Mouse (Mus musculus) midbrain, embryonic 16.5 days (tissue): Measurements from ENCODE around the gene Lat2. TPM values are rescaled to one million over a fixed set of nuclear protein-coding genes. Genes with fewer than 3 reads are reported as not detected.

ENCODE experiments used
- ATAC-seq: fragments of 200-750 bp; cut with Nextera tagmentation; 2 replicates; pipeline ENCODE4 v1.8.0; 2017; ENCODE audit warnings: moderate TSS enrichment
- H3K27ac ChIP-seq: fragments of 300-500 bp; sonication (generic); 2 replicates; pipeline ENCODE4 v1.5.1; 2014; ENCODE audit warnings: mild to moderate bottlenecking, low read length, mixed read lengths
- H3K27me3 ChIP-seq: fragments of 300-500 bp; sonication (generic); 2 replicates; pipeline ENCODE4 v1.6.1; 2014; ENCODE audit warnings: low read depth, low read length, mixed read lengths; ENCODE audit not compliant: control insufficient read depth, insufficient read depth
- H3K36me3 ChIP-seq: fragments of 300-500 bp; sonication (generic); 2 replicates; pipeline ENCODE4 v1.6.1; 2014; ENCODE audit warnings: mild to moderate bottlenecking, low read length, moderate library complexity, mixed read lengths; ENCODE audit not compliant: control insufficient read depth, insufficient read depth
- H3K4me1 ChIP-seq: fragments of 300-500 bp; sonication (generic); 2 replicates; pipeline ENCODE4 v1.6.1; 2014; ENCODE audit warnings: mild to moderate bottlenecking, low read length, mixed read lengths; ENCODE audit not compliant: control insufficient read depth, insufficient read depth
- H3K4me2 ChIP-seq: fragments of 300-500 bp; sonication (generic); 2 replicates; pipeline ENCODE4 v1.6.1; 2014; ENCODE audit warnings: mild to moderate bottlenecking, low read length, mixed read lengths
- H3K4me3 ChIP-seq: fragments of 300-500 bp; sonication (generic); 2 replicates; pipeline ENCODE4 v1.5.1; 2014; ENCODE audit warnings: low read depth, mild to moderate bottlenecking, low read length, moderate library complexity, mixed read lengths
- H3K9ac ChIP-seq: fragments of 300-500 bp; sonication (generic); 2 replicates; pipeline ENCODE4 v1.6.1; 2014; ENCODE audit warnings: low read depth, low read length, mixed read lengths
- H3K9me3 ChIP-seq: fragments of 300-500 bp; sonication (generic); replicated peaks from 2 replicates; pipeline ENCODE4 v1.6.1; 2014; ENCODE audit warnings: mild to moderate bottlenecking, low read length, mixed read lengths; ENCODE audit not compliant: control insufficient read depth, poor library complexity, severe bottlenecking
- WGBS: fragments of 180-500 bp; shearing (Covaris S2); extraction: QIAGEN DNeasy Blood & Tissue Kit; methylation state at CpG from one replicate; pipeline ENCODE4 v1.1.7; 2014; 5-methylcytosine and 5-hydroxymethylcytosine counted together
- polyA plus RNA-seq: library from polyadenylated mRNA; unstranded; fragments of >200 nt; fragmentation: Nextera tagmentation; extraction: Ambion mirVana; gene quantifications from 2 replicates; pipeline ENCODE4 v1.2.1, GENCODE M21; 2015

Lat2 gene
- polyA plus RNA-seq, 1 experiment from 2014 or later: 2.7 TPM

DNA sequence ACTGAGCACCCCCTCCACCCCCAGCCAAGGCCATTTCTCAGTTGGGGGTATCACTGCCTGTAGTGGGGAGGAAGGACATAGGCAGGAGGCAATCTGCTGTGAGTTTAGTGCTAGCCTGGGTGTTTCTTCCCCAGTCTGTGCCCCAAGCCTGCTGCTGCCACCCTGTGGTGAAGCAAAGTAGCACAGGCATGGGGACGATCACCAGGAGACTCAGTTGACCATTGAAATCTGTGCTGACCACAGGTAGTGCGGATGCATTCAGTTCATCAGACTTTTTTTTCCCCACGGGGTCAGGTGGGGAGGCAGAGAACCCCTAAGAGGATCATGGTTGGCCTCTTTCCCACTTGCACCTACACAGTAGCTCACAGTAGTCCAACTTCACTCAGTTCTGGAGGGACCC is 2.2 kb upstream of the Lat2 start:
- WGBS: 68% methylated on average over 3 of the region's 3 CpGs

GRCm38 (mm10) chr5:134615780-134616179 is 955 bp upstream of the Lat2 start:
- WGBS: 67% methylated on average over 4 of the region's 4 CpGs
- Histone ChIP-seq H3K9ac (no peak overlapping the region), H3K9me3 (no peaks in the 10 kb centered on the region), H3K4me1 (no peaks in the 10 kb centered on the region), H3K27ac (no peak overlapping the region), H3K4me3 (no peak overlapping the region), H3K27me3 (no peaks in the 10 kb centered on the region), H3K4me2 (no peak overlapping the region), H3K36me3 (peaks cover 23% of the 10 kb centered on the region)
- no peak for ATAC-seq

More for the DNA sequence above, 2.2 kb upstream of the Lat2 start:
- H3K4me2 ChIP-seq: no peak overlapping the region
- no peak overlapping the region for H3K4me3 ChIP-seq
- H3K9ac ChIP-seq: no peak overlapping the region
- no peaks in the 10 kb centered on the region for H3K27me3 ChIP-seq
- peaks cover 36% of the 10 kb centered on the region for H3K36me3 ChIP-seq
- H3K27ac ChIP-seq: no peak overlapping the region
- H3K9me3 ChIP-seq: no peaks in the 10 kb centered on the region
- no peaks in the 10 kb centered on the region for H3K4me1 ChIP-seq
- no peak for ATAC-seq

DNA sequence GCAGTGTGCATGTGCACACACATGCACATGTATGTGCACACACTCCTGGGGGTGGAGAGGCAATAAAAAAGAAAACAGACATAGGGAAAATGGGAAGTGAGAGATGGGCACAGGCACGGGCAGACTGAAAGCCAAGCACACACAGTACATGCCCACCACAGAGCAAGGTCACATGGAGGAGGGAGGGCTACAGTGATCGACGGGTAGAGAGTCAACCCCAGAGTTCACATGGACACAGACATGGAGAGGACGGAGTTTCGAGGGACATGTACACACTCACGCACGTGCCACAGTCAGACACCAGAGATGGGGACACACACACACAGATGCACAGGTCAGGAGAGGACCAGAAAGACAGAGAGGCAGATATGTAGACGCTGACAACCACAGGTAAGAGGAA is 555 bp upstream of the Lat2 start:
- Histone ChIP-seq H3K27ac (no peak overlapping the region), H3K4me1 (no peaks in the 10 kb centered on the region), H3K4me2 (no peak overlapping the region), H3K9ac (no peak overlapping the region), H3K36me3 (peaks cover 19% of the 10 kb centered on the region), H3K9me3 (no peaks in the 10 kb centered on the region), H3K4me3 (no peak overlapping the region), H3K27me3 (no peaks in the 10 kb centered on the region)
- ATAC-seq: 0 out of 2 replicates have a peak, but pooled peaks have one; percentile 11
- WGBS: 87% methylated on average over 8 of the region's 8 CpGs

GRCm38 (mm10) chr5:134614296-134614695 is 529 bp downstream of the Lat2 start:
- Histone ChIP-seq H3K9ac (no peak overlapping the region), H3K27me3 (no peaks in the 10 kb centered on the region), H3K27ac (no peak overlapping the region), H3K9me3 (no peaks in the 10 kb centered on the region), H3K36me3 (peaks cover 16% of the 10 kb centered on the region), H3K4me1 (no peaks in the 10 kb centered on the region), H3K4me3 (no peak overlapping the region), H3K4me2 (no peak overlapping the region)
- ATAC-seq: no peak
- 93% methylated on average over 8 of the region's 8 CpGs for WGBS

GRCm38 (mm10) chr5:134613727-134614126 is 1.1 kb downstream of the Lat2 start:
- H3K4me2 ChIP-seq: no peak overlapping the region
- WGBS: 83% methylated on average over 9 of the region's 9 CpGs
- no peaks in the 10 kb centered on the region for H3K4me1 ChIP-seq
- H3K27me3 ChIP-seq: no peaks in the 10 kb centered on the region
- no peak overlapping the region for H3K27ac ChIP-seq
- H3K36me3 ChIP-seq: peaks cover 11% of the 10 kb centered on the region
- no peaks in the 10 kb centered on the region for H3K9me3 ChIP-seq
- no peak for ATAC-seq
- no peak overlapping the region for H3K9ac ChIP-seq
- no peak overlapping the region for H3K4me3 ChIP-seq

GRCm38 (mm10) chr5:134611810-134612521 is 2.9 kb downstream of the Lat2 start:
- Histone ChIP-seq H3K4me2 (no peak overlapping the region), H3K27me3 (no peaks in the 10 kb centered on the region), H3K9me3 (no peaks in the 10 kb centered on the region), H3K4me1 (no peaks in the 10 kb centered on the region), H3K9ac (no peak overlapping the region), H3K4me3 (no peak overlapping the region), H3K36me3 (no peaks in the 10 kb centered on the region), H3K27ac (no peak overlapping the region)
- ATAC-seq: no peak
- WGBS: 73% methylated on average over 8 of the region's 8 CpGs

- H3K9me3 ChIP-seq: no peaks in the 10 kb centered on the region
- no peak for ATAC-seq
- no peak overlapping the region for H3K4me2 ChIP-seq
- H3K4me3 ChIP-seq: no peak overlapping the region
- WGBS: 81% methylated on average over 12 of the region's 12 CpGs
- no peaks in the 10 kb centered on the region for H3K27me3 ChIP-seq
- H3K4me1 ChIP-seq: no peaks in the 10 kb centered on the region
- no peak overlapping the region for H3K9ac ChIP-seq
- no peak overlapping the region for H3K27ac ChIP-seq
- no peaks in the 10 kb centered on the region for H3K36me3 ChIP-seq
Measured at GRCm38 (mm10) chr5:134609916-134610643, 4.7 kb downstream of the Lat2 start.

DNA sequence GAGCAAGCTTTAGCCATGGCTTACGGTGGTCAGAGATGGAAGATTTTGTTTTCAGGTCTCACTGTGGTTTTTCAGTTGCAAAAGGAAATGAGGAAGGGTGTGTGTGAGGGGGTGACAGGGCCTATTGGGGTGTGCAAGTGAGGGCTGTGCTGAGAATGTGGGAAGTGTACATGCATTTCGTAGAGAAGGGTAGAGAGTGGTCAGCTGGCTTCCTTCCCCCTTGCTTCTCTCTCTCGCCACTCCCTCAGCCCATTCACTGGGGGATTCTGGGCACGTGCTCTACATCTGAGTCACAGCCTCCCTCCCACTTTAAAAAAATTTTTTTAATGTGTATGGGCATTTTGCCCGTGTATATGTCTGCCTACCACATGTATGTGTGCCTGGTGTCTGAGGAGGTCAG is 7.7 kb downstream of the Lat2 start:
- Histone ChIP-seq H3K9me3 (no peaks in the 10 kb centered on the region), H3K4me3 (no peak overlapping the region), H3K27me3 (no peaks in the 10 kb centered on the region), H3K27ac (no peak overlapping the region), H3K4me1 (no peaks in the 10 kb centered on the region), H3K36me3 (no peaks in the 10 kb centered on the region), H3K4me2 (no peak overlapping the region), H3K9ac (no peak overlapping the region)
- WGBS: 63% methylated on average over 5 of the region's 5 CpGs
- ATAC-seq: no peak

GRCm38 (mm10) chr5:134606314-134606713 is 8.5 kb downstream of the Lat2 start:
- Histone ChIP-seq H3K4me3 (no peak overlapping the region), H3K27me3 (no peaks in the 10 kb centered on the region), H3K4me2 (no peak overlapping the region), H3K9me3 (no peaks in the 10 kb centered on the region), H3K27ac (no peak overlapping the region), H3K9ac (no peak overlapping the region), H3K36me3 (no peaks in the 10 kb centered on the region), H3K4me1 (no peaks in the 10 kb centered on the region)
- ATAC-seq: no peak
